Mouse (Mus musculus): ENCODE data around the gene Pmepa1.

Pmepa1 gene

DNA sequence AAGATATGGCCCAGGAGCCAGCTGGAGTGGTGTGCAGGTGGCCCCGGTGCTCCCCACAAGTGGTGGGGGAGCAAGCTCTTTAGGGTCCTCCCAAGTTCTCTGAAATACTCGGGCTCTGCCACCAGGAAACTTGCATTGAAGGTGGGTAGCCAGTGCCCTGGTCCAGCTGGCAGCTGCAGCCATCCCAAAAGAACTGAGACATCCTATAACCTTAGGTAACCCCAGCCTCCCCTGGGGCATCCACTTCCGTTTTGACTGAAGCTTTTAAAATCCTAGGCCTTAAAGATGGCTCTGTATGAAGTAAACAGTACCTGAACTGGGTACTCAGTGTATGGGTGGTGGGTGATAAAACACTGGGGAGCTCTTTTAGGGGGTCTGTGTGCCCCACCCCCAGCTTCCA is 52.8 kb downstream of the Pmepa1 start:
- peak in 1 of 2 experiments; percentile 10 for DNase-seq

- DNase-seq: peak in 1 of 2 experiments; percentile 17
Observed at GRCm38 (mm10) chr2:173220754-173221153, 55.6 kb downstream of the Pmepa1 start.

DNA sequence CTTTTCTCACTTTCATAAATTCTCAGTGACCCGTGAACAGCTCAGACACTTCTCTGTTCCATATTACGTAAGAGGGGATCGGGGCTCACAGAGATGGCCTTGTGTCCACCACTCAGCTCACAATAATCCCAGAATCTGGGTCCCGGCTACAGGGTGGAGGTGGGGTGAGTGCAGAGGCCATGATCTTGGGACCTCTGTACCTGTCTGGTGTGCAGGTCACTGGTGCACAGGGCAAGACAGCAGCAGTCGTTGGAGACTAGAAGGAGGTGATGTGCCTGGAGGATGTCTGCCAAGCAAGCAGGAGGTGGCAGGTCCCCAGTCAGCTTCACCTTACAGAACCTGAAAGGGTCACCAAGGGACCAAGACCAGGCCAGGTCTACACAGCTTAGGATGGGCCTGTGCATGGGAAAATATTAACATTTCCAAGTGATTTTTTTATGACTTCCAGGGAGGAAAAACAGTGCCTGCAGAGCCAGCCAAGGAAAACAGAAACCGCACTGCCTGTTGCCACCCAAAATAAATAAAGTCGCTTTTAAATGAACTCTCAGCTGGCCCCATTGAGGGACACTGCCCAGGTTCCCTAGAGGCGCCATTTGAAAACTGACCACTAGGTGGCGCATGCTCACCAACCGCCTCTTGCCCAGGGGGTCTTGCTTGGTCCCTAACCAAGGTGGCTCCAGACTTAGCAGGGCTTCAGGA is 56.9 kb downstream of the Pmepa1 start:
- DNase-seq: peak; percentile 31 to 56

DNA sequence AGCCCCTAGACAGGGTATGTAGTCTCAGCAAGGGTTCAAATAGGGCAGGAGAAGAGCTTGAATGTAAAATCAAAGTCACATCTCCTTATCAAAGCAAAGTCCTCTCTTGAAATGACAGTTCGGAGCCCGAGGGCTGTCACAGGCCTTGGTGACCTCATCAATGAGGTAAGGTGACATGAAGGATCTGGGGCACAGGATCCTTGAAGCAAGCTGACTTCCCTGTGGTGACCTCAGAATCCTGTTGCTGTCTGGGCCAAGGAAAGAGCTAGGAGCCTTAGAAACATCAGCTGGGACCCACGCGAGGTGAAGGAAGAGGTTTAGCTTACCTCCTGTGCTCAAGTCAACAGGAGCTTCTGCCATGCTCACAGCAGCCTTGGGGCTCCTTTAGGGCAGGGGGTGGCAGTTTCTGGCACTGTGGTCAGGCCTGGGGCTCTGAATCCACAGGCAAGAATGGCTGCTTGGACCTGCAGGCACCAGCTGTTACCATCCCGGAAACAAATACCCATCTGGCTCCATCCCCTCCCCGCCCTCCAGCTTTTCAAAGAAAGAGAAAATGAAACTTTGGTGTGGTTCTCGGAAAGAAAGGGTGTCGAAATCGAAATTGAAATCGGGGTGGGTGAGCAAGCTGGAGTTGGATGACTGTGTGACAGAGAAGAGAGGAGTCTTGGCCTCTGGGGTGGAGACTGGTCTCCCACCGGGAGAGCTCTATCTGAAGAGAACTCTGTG is 57.8 kb downstream of the Pmepa1 start, which contains the start of gene Zbp1:
Gene Zbp1 (minus strand): TSS at position 508 of the 726 bp plus-strand sequence.
- DNase-seq: peak in 1 of 2 experiments; percentile 25

GRCm38 (mm10) chr2:173217763-173218258 is 58.5 kb downstream of the Pmepa1 start:
- peak in 1 of 2 experiments; percentile 18 for DNase-seq

- peak in 1 of 2 experiments; percentile 9 for DNase-seq
Observed at GRCm38 (mm10) chr2:173217246-173217645, 59.1 kb downstream of the Pmepa1 start.

DNA sequence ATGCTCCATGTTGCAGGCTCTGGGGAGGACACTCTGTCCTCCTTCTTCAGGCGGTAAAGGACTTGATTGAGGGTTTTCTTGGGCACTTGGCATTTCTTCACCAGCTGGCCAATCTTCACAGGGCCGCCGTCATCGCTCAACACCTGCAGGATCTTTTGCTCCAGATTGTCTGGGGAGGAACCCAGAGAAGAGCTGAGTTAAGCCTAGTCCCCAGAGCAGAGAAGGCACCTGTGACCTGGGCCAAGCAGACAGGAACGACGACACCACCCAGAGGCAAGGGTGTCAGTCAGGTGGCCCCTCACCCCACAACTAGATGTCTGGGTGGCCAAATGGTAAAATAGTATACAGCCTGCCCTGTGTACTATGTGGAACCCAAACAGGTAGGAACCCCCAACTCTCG is 59.5 kb downstream of the Pmepa1 start:
- peak in 1 of 2 experiments; percentile 17 for DNase-seq

DNA sequence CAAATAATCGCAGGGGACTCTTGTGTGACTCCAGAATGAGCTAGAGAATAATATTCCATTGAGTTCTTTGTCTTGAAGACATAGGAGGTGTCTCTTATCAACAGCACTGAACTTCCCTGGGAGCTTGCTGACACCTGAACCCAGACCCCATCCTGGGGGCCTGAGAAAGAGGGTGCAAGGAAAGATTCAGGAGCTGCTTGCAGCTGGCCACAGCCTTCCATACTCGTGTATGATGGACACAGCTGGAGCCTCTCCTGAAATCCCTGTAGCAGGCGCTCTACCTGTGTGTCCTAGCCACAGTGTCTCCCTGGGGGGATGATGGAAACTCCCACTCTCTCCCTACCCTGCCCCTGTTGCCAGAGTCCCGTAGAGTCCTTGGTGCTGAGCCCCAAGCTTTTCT is 64.1 kb downstream of the Pmepa1 start:
- DNase-seq: peak in 1 of 2 experiments; percentile 10

DNA sequence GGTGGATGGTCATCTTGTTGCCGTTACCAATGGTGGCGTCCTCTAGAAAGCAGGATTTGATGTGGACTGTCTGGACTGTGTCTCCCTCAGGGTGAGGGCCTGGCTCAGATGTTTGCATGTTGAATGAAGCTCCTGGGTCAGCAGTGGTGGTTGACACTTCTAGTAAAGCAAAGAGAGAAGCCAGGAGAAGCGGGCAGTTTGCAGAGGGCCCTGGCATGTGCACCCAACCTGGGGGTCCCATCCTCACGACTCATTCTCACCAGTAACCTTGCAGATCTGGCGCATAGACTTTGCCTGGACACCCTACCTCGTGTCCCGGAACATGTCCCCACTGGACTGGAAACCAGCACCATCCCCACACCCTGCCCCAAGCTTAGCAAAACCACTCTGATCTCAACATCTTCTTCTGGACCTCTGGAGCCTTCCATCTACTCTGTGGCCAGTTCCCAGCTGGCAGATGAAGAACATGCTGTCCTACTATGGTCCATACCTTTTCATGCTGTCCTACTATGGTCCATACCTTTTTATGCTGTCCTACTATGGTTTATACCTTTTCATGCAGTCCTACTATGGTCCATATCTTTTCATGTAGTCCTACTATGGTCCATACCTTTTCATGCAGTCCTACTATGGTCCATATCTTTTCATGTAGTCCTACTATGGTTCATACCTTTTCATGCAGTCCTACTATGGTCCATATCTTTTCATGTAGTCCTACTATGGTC is 67.1 kb downstream of the Pmepa1 start:
- DNase-seq: peak in 1 of 2 experiments; percentile 7

DNA sequence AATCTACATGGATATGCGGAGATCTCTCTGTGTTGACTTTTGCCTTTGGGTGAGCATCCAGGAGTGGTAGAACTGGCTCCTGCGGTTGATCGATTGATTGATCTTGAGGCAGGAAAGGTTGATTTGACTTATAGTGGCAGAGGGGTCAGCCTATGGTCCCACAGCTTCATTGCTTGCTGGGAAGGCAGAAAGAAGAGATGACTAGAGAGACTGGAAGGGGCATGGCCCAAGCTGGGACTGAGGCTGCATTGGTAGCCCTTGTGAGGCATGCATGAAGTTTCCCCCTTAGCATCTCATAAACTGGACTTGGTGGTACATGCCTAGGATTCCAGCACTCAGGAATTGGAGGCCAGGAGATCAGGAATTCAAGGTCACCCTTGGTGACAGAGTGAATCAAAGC is 69.3 kb downstream of the Pmepa1 start:
- DNase-seq: peak in 1 of 2 experiments; percentile 11

DNA sequence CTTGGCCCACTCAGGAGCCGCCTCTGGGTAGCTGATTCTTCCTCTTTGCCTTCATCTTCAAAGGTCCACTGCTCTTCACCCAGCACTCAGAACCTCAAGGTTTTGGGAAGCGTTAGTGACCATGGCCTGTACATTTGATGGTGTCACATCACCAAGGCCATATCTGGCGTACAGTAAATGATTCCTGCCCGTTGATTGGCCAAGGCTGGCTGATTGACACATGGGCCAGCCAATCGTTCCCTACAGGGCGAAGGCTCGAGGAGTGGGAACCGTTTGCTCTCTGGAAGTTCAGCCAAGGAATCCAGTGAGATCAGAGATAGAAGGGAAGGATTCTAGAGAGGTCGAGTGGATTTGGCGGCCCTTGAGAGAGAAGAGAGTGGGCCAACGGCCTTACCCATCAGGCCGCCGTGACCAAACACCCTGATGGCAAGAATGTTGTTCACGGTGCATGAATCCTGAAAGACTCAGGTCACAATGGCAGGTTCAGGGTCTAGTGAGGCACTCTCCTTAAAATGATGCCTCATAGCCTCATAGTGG is 70.7 kb downstream of the Pmepa1 start:
- DNase-seq: peak in 1 of 2 experiments; percentile 23

DNA sequence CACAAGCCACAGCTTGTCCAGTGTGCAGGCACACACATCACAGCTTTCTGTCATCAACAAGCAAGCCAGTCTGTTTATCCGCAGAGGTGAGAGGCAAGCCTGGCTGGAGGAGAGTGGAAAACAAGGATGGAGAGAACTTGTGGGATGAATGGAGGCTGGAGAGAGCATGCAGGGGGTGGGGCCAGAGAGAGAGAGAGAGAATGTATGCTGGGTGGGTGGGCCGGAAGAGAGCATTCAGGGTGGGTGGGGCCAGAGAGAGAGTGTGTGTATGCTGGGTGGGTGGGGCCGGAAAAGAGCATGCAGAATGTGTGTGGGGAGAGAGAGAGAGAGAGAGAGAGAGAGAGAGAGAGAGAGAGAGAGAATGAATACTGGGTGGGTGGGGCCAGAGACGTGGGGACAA is 71.7 kb downstream of the Pmepa1 start:
- DNase-seq: peak in 1 of 2 experiments; percentile 9

GRCm38 (mm10) chr2:173203726-173204125 is 72.6 kb downstream of the Pmepa1 start:
- peak in 1 of 2 experiments; percentile 11 for DNase-seq

DNA sequence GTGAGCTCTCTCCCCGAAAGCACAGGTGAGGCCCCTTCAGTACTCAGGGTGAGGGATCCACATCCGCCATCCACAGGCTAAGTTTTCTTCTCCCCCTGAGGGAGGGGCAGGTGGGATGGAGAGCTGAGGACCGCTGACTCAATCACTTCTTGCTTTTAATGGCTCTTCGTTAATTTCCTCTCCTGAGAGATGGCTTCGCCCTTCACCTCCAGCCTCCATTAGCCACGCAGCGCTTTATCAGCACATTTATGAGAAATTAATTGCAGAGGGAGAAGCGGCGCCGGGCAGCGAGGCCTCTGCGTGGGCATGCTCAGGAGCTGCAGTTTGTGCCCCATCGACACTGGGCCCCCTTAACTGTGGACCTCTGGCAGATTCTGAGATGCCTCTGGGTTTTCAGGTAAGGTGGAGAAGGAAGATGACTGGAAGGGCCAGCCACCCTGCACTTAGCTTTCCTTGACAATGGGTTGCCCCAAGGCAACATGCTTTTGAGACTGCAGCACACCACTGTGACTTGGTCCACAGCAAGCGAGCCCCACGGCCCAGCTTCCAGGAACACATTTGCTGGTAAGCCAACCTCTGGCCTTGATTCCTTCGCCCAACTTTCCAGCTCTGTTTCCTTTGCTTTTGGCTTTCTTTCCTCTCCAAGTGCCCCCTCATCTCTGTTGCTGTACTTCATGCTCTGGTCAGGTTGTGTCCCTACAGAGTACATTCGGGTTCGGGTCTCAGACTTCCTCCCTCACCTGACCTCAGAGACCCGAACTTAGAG is 73.2 kb downstream of the Pmepa1 start:
- DNase-seq: peak in 1 of 2 experiments; percentile 13

DNA sequence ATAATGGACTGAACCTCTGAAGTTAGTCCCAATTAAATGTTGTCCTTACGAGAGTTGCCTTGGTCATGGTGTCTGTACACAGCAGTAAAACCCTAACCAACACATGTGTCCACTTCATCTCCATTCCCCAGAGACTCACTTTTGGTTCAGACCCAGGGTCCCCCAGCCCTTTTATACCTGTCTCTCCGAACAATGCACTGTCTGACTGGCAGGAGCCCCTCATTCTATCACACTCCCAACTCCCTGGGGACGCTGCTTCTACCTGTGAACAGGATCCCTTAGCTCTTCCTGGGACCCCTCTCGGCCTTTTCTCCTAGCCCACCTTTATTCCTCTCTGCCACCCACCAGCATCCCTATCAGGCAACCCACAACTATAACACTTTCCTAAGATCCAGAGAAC is 81.5 kb downstream of the Pmepa1 start:
- DNase-seq: no peak

GRCm38 (mm10) chr2:173187182-173187855 is 89.0 kb downstream of the Pmepa1 start:
- peak; percentile 36 to 45 for DNase-seq

DNA sequence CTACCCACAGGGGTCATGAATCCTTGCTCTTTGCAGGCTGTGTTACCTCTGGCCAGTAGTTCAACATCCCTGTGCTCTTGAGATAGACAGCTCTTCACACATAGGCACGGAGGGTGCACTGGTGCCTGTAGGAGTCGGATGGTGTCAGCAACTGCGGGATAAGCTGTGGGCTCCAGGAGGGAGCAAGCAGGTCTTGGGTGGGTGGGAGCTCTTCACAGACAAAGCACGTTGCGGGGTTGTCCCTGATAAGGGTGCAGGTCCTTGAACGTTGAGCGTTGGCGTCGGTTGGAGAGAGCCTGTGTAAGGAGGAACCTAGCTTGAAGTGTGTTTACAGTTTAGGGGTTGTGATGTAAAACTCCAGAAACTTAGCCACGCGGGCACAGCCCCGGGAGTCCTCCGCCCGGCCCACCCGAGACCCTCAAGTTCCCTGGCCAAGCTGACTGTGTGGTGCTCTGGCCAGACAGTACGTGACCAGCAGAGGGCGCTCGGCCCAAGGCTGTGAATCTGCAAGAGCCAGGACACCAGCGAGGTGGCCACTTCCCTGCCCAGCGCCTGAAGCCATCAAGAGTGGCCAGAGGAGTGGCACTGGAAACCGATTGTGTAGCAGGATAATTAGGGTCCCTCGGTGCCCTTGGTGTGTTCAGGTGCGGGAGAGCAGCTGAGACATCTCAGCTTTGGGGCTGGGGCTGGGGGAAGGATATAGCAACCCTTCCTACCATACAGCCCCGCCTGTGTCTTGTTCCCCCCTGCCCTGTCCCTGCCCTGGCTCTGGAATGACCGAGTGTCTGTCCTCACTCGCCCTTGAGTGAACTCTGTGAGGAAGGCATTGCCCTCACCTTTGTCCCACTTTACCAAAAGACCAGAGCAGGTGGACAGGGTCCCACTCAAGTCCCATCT is 90.0 kb downstream of the Pmepa1 start:
- peak; percentile 78 to 86 for DNase-seq

DNA sequence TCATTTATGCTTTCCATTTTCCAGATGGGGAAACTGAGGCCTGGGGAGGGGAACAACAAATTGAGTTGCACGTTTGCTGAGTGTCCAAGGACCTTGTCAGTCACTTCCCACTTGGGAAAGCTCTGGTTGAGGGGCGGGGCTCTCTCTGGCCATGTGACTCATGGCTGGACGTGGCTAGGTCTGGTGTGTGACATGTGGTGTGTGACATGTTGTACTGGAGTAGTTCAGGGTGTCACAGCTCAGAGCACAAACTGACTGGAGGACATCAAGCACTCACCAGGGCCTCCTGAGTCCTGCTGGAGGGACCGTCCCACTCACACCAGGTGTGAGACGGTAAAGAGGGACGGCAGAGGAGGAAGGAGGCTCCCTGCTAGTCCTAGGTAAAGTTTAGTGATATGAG is 91.1 kb downstream of the Pmepa1 start:
- no peak for DNase-seq

DNA sequence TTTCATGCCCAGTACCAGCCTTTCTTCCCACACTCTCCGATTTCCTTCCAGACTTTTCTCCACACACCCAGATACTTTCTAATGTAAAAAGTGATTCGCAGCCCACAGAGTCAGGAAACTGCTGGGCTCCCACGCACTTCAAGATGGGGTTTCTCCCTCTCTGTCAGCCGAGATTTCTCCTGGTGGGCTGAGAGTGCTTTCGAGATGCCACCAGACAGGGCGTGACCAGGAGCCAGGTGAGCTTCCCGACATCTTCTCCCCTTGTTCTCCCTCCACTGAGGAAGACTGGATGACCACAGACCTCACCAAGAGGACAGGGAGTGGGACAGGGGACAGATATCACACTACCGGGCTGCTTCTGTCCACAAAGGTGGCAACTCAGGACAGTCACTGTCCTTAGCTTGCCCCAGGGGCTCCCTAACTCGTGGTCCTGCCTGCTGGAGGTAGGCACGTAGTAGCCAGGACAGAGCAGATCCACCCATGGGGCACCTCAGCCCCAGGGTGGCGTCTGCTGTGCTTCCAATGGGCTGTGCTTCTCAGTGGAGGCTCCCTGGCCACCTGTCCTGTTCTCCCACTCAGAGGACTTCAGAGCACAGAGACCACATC is 91.8 kb downstream of the Pmepa1 start:
- DNase-seq: peak in 1 of 2 experiments; percentile 24

All from lung, postnatal 4 days (tissue).